Mouse (Mus musculus) left cerebral cortex, adult 6 months (tissue): ENCODE results near the gene Tppp3. TPM values are rescaled to one million over a fixed set of nuclear protein-coding genes. Genes with fewer than 3 reads are reported as not detected.

ENCODE experiments used
- long read RNA-seq, 2 experiments: library from polyadenylated mRNA; unstranded; transcript quantifications; one replicate each; pipeline ENCODE4 v2.0.0; 2019 to 2020
- polyA plus RNA-seq: library from polyadenylated mRNA; unstranded; fragments of <200 nt; fragmentation: Nextera tagmentation; gene quantifications from 2 replicates; pipeline ENCODE4 v1.2.3, GENCODE M21; 2021

Gene Tppp3
- 48.4 and 62.7 TPM in 2 replicates for polyA plus RNA-seq
- long read RNA-seq, experiment 1, transcript Tppp3-201 (4 exons, 1,127 nt): major isoform, 41 of 45 reads
- long read RNA-seq, experiment 1, partial matches to known transcripts: 0 of 45 reads
- long read RNA-seq, experiment 1, other reads (novel, unspliced or antisense): 2 of 45 reads
- long read RNA-seq, experiment 2, transcript Tppp3-201 (4 exons, 1,127 nt): major isoform, 56 of 62 reads
- long read RNA-seq, experiment 2, partial matches to known transcripts: 0 of 62 reads
- long read RNA-seq, experiment 2, other reads (novel, unspliced or antisense): 4 of 62 reads

DNA sequence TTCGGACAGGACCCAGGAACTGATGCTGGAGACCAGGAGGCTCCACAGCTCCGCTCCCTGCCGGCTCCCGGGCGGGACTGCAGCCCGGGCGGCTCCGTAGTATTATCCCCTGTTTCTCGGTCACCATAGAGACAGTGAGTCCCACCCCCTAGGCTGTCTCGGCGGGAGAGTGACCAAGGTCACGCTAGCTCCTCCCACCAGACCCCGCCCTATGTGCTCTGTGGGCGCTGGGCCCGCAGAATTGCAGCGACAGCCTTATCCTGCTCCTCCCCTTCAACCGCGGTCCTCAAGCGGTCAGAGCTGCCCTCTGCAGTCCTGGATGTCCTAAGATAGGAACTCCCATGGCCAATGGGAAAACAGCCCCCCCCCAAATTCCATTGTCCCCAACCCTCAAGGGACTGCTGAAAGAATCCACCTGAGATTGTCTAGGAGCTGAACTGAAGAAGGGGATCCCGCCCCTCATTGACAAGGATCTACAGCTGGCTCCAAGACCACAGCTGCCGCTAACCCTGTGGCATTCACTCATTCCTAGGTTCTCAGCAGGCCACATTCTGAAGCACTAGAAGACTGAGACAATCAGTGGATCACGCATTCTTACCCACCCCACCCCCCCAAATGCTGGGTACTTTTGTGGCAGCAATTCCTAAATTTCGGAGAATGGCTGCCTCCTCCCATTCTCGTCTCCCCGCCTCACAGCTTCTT is at the start of gene Tppp3:
Gene Tppp3, minus strand, starts transcription at position 213 of the 702 bp plus-strand sequence.

DNA sequence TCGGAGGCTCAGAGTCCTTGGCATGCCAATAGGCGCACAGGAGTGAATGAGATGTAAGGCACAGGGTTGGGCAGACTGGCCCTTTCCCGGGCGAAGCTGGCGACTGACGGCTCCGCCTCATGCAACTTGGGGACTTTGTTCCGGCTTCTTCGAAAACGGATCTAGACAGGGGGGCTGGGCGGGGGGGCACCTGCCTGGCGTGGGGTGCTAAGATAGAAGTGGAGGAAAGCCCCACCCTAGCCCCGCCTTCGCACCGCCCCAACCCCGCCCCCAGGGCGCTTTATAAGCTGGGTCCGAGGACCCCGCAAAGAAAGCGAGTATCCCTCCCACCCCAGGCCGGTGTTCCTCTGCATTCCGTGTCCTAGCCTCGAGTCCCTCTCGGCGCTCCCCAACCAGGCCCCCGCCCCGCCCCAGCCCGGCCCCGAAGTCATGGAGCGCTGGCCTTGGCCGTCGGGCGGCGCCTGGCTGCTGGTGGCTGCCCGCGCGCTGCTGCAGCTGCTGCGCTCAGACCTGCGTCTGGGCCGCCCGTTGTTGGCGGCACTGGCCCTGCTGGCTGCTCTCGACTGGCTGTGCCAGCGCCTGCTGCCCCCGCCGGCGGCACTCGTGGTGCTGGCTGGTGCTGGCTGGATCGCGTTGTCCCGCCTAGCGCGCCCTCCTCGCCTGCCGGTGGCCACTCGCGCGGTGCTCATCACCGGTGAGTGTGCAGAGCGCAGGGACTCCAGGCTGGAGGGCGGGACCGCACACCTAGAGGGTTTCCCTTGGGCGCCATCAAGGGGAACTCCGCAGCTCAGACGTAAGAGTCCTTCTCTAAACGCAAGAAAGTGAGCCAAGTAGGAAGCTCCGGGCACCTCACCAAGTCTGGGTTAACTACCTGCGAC is 47.3 kb upstream of the Tppp3 start, which contains the start of gene Hsd11b2:
Gene Hsd11b2, plus strand, starts transcription at position 320 of the 878 bp plus-strand sequence.

DNA sequence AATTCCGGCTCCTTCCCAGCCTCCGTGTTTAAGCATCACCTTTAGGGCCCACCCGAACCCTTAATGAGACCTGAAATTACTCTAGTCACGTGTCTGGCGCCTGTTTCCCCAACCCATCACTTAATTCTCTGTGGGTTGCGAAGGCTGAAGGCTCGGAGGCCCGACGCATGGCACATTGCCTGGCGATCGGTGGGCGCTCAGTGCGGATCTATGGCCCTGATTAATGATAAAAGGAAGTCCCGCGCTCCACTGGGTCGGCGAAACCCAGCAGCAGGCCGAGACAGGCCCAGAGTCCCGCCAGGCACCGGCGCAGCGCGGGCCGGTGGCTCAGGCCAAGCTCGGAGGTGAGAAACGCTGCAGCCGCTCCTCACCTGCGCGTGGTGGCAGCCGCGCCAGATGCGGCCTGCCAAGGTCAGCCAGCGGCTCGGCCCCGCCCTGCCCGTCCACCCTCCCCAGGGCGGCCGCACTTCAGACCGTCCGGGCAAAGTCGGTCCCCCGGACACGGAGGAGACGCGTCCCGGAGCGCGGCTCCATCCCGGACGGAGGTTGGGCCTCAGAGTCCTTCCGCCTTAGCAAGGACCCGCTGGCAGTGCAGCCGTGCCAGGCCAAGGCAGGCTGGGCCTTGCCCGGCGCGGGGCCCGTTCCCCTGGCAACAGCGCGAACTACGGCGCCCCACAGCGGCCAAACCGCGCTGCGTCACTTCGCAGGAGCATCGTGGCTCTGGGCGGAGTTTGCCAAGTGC is 25.3 kb upstream of the Tppp3 start, which contains the start of gene Zdhhc1:
Gene Zdhhc1, minus strand, starts transcription at position 464 of the 742 bp plus-strand sequence.

Other genes starting within 250 kb of the Tppp3 start
- gene D230025D16Rik, start 246.4 kb downstream of the Tppp3 start, polyA plus RNA-seq: 22.2 and 27.3 TPM in 2 replicates
- 3.3 and 4.8 TPM in 2 replicates for gene B3gnt9, start 216.4 kb downstream of the Tppp3 start, polyA plus RNA-seq
- 8.4 and 9.6 TPM in 2 replicates for gene Tradd, start 206.9 kb downstream of the Tppp3 start, polyA plus RNA-seq
- gene Fbxl8, start 206.9 kb downstream of the Tppp3 start, polyA plus RNA-seq: 1.7 and 2.3 TPM in 2 replicates
- gene Hsf4, start 201.7 kb downstream of the Tppp3 start, polyA plus RNA-seq: 3.0 and 10.1 TPM in 2 replicates
- 24.6 and 25.1 TPM in 2 replicates for gene Nol3, start 195.4 kb downstream of the Tppp3 start, polyA plus RNA-seq
- 11.4 and 13.1 TPM in 2 replicates for gene 4931428F04Rik, start 181.7 kb downstream of the Tppp3 start, polyA plus RNA-seq
- 3.5 and 4.2 TPM in 2 replicates for gene Exoc3l, start 175.4 kb downstream of the Tppp3 start, polyA plus RNA-seq
- gene E2f4, start 173.9 kb downstream of the Tppp3 start, polyA plus RNA-seq: 6.2 and 34.8 TPM in 2 replicates
- 0.30 and 0.51 TPM in 2 replicates for gene Elmo3, start 165.9 kb downstream of the Tppp3 start, polyA plus RNA-seq
- gene Lrrc29, start 145.2 kb downstream of the Tppp3 start, polyA plus RNA-seq: 0.59 and 0.69 TPM in 2 replicates
- gene Tmem208, start 145.2 kb downstream of the Tppp3 start, polyA plus RNA-seq: 107 and 111 TPM in 2 replicates
- 0.18 and 0.25 TPM in 2 replicates for gene Fhod1, start 123.6 kb downstream of the Tppp3 start, polyA plus RNA-seq
- 2.7 and 6.3 TPM in 2 replicates for gene Slc9a5, start 122.7 kb downstream of the Tppp3 start, polyA plus RNA-seq
- not detected in 2 replicates for gene Plekhg4, start 98.3 kb downstream of the Tppp3 start, polyA plus RNA-seq
- not detected in 2 replicates for gene Kctd19, start 58.0 kb downstream of the Tppp3 start, polyA plus RNA-seq
- 0.18 TPM in 1 of 2 replicates, not detected in the other for gene Lrrc36, start 58.0 kb downstream of the Tppp3 start, polyA plus RNA-seq
- 21.7 and 24.6 TPM in 2 replicates for gene Zdhhc1, start 25.4 kb upstream of the Tppp3 start, polyA plus RNA-seq
- not detected in 2 replicates for gene Hsd11b2, start 47.2 kb upstream of the Tppp3 start, polyA plus RNA-seq
- gene Atp6v0d1, start 94.5 kb upstream of the Tppp3 start, polyA plus RNA-seq: 129 and 234 TPM in 2 replicates
- 28.9 and 32.8 TPM in 2 replicates for gene Ripor1, start 133.7 kb upstream of the Tppp3 start, polyA plus RNA-seq
- 23.1 TPM in 2 replicates for gene Ctcf, start 165.0 kb upstream of the Tppp3 start, polyA plus RNA-seq
- 0.31 and 0.59 TPM in 2 replicates for gene Agrp, start 165.9 kb upstream of the Tppp3 start, polyA plus RNA-seq
- 8.0 and 53.9 TPM in 2 replicates for gene Carmil2, start 214.7 kb upstream of the Tppp3 start, polyA plus RNA-seq
- 40.9 and 44.4 TPM in 2 replicates for gene Acd, start 229.6 kb upstream of the Tppp3 start, polyA plus RNA-seq
- gene Pard6a, start 229.6 kb upstream of the Tppp3 start, polyA plus RNA-seq: 77.9 and 82.1 TPM in 2 replicates
- 0.25 and 0.41 TPM in 2 replicates for gene 4933405L10Rik, start 236.1 kb upstream of the Tppp3 start, polyA plus RNA-seq
- 5.8 and 6.8 TPM in 2 replicates for gene Enkd1, start 236.7 kb upstream of the Tppp3 start, polyA plus RNA-seq